In the genomic region with DNA sequence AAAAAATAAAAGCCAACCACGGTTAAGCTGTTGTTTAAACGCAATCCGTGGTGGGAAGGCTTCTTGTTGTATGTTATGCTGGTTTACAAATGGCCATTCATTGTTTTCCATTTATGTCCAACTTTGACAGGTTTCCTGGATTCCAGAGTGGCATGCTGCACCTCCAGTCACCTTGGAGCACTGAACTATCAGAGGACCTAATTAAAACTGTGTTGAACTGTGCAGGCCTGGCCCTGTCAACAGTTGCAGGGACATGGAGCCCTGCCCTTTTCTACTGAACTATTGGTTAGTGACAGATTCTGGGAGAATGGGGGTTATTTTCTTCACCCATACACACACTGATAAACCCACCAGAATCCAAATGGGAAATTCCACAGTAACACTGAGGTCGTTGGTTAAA, we compare ENCODE assay signal across 20 mouse cellular contexts. TPM values are rescaled to one million over a fixed set of nuclear protein-coding genes. Genes with fewer than 3 reads are reported as not detected.
"Had no signal": no experiment of that assay in that cellular context is flagged by ENCODE, and none has a peak within 500 bp of the region (broad histone marks: within the 10 kb centered on the region; RNA-seq: fewer than 3 reads in every experiment).

No protein-coding gene starts in this region.

- H3K4me3 ChIP-seq: limb, embryonic 12.5 days; liver, embryonic 13.5 days; lung, embryonic 15.5 days; megakaryocyte, embryonic 14.5 days; midbrain, embryonic 15.5 days; stomach, embryonic 15.5 days had no signal

- H3K36me3 ChIP-seq: limb, embryonic 12.5 days; liver, embryonic 13.5 days; lung, embryonic 15.5 days; midbrain, embryonic 15.5 days; stomach, embryonic 15.5 days had no signal

- H3K4me2 ChIP-seq: limb, embryonic 12.5 days; liver, embryonic 13.5 days; lung, embryonic 15.5 days; midbrain, embryonic 15.5 days; stomach, embryonic 15.5 days had no signal

- H3K9ac ChIP-seq: limb, embryonic 12.5 days; liver, embryonic 13.5 days; liver, postnatal 0 days; lung, embryonic 15.5 days; midbrain, embryonic 15.5 days; stomach, embryonic 15.5 days had no signal

- H3K9me3 ChIP-seq: limb, embryonic 12.5 days; liver, embryonic 13.5 days; lung, embryonic 15.5 days; midbrain, embryonic 15.5 days; stomach, embryonic 15.5 days had no signal

- DNase-seq: kidney, adult 11 months; kidney, adult 9 months; kidney, postnatal 36 days; layer of hippocampus, adult 9-11 months; layer of hippocampus, postnatal 36 days; liver; liver, embryonic 13.5 days; liver, postnatal 0 days; lung, postnatal 14 days; right cerebral cortex, postnatal 14 days; thymus, adult 2 months; thymus, postnatal 25 days had no signal

- ATAC-seq: liver, postnatal 0 days had no signal

- H3K27me3 ChIP-seq: limb, embryonic 12.5 days; liver, embryonic 13.5 days; lung, embryonic 15.5 days; megakaryocyte, embryonic 14.5 days; midbrain, embryonic 15.5 days; stomach, embryonic 15.5 days had no signal

- H3K27ac ChIP-seq: kidney, postnatal 0 days; limb, embryonic 12.5 days; liver, embryonic 13.5 days; lung, embryonic 15.5 days; macrophage; midbrain, embryonic 15.5 days; stomach, embryonic 15.5 days had no signal

- H3K4me1 ChIP-seq: limb, embryonic 12.5 days; liver, embryonic 13.5 days; lung, embryonic 15.5 days; megakaryocyte, embryonic 14.5 days; midbrain, embryonic 15.5 days; stomach, embryonic 15.5 days had no signal

RNA-seq across cellular contexts. Expression of a gene that starts 20.9 kb away (rescaled TPM):
- polyA plus RNA-seq: liver, embryonic 13.5 days; liver, postnatal 0 days; macrophage; spleen, adult 2 months had no signal
